Mouse (Mus musculus) layer of hippocampus, postnatal 25 days (tissue): ENCODE measurements at regions not wholly inside any gene's neighbourhood (a gene's known extent, or its start where the extent isn't known, plus 50 kb on each side); places are given as distances from the start of the nearest gene placed in this dataset.

Source experiments
- DNase-seq, 2 experiments: peaks; one replicate each; pipeline ENCODE4 v3.0.0; 2022; ENCODE audit warnings: mixed read lengths in 2 of 2, low spot score in 1 of 2; ENCODE audit errors: extremely low spot score in 1 of 2

DNA sequence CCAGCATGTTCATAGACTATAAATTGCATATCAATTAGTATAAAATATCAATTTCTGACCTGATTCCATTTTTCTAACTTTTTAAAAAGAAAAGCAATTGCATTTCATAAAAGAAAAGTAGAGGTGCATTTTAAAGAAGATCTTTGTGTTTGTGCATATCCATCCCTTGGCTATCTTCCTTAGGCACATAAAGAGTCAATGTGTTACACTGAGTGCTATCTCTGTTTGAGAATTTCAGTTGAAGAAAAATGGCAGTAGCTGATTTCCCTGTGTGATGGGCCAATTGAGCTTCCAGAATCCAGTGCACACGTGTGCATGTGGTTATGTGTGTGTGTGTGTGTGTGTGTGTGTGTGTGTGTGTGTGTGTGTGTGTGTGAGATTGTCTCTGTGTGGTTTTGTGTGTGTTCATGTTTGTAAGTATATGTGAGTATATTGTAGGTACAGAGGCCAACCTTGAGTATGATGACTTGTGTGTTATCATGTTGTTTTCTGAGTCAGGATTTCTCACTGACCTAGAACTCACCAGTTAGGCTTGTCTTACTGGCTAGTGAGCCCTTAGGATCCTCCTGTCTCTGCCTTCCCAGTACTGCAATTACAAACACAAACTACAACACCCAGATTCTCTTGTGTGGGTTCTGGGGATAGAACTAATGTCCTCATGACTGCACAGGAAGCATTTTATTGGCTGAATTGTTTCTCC, 249.6 kb downstream of the Cdk5rap2 start:
- DNase-seq: no peak

DNA sequence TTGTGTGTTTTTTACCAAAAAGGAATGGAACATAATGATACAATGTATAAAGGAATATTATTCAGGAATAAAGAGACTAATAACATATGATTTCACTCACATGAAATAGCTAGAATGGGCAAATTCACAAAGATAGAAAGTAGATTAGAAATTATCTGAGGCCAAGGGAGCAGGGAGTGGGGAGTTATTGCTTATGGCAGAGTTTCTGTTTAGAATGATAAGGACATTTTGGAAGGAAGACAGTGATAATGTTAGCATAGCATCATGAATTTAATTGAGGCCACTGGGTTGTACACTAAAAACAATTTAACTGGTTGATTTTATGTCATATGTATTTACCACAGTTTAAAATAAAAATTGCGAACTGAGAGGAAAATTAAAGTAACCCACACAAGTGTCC, 250.2 kb downstream of the Cdk5rap2 start:
- no peak for DNase-seq

DNA sequence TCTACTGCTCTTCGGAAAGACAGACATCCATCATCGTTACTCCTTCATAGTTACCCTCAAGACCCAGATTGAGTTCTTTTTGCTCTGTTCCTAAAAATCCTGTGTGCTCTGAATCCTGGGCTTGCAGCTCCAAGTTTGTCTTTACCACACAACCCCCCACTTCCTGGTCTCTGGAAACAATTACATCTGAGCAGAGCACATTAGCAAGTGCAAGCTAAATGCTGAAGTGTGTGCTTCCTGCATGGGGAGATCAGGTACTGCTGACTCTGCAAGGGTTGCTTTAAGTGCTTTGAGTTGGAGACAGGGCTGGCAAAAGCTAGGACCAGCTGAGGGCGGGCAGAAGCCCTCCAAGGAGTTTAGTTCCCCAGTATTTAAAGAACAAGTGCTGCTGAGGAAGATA, 257.1 kb downstream of the Cdk5rap2 start:
- DNase-seq: no peak

DNA sequence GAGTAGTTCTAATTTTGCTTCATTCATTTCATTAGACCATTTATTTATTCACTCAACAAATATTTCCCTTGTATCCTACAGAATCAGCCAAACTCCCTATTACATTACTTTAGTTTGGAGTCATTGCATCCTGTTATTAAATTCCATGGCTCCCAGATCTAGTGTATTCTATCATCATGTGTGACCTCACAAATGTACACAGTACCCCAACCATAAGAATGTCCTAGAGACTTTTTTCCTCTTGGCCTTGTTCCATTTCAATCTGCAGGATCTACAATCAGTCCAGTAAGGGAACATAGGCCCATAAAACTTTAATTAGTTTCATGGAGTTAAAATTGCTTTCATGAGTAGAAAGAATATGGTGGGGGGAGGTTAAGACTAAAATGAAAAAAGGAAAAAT, 301.2 kb downstream of the Cdk5rap2 start:
- no peak for DNase-seq

DNA sequence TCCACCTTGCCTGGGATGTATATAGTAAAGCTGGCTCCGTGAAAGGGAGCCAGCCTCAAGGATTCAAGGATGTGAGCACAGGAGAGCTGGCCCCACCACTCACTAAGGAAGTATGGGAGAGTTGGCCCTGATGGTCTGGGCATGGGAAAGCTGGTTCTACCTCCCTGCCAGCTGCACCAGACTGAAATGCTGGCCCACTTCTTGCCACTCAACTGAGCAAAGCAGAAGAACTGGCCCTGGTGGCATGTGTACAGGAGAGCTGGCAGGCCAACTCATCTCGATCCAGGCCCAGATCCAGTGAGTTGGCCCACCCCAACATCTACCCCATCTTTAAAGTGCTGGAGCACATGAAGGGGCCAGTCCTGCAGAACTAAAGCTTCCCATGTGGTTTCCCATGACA, 304.5 kb downstream of the Cdk5rap2 start:
- DNase-seq: no peak

DNA sequence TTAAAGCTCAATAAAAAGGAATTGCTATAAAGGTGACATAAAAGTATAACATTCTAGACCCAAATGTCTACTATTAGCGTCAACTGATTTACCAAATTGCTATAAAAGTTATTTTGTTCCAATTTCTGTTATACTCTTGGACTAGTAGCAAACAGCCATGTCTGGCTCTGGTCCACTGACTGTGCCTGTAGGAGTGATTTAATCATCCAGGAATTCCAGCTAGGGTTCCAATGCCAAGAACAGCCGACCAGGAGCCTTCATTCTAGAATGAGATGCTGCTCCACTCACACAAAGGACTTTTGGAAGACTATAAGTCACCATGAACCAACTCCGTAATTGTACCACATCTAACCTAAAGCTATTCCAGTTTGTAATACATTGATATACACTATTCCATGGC, 312.9 kb downstream of the Cdk5rap2 start:
- no peak for DNase-seq

DNA sequence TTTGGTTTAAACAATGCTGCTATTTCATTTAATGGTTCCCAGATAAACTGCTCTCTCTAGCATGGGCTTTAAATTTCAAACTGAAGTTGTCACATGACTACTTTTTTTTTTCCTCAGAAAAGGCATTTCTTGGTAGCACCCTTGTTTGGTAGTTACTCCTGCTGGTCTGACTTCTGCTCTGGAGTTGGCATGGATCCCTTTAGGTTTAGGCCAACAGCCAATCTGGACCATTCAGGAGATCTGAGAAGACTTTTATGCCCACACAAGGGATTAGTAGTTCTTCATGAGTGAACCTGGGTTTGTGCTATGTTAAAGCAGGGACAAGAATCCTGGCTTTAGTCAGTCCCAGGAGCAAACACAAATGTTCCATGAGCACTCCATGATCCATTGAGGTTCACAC, 332.0 kb downstream of the Cdk5rap2 start:
- no peak for DNase-seq

DNA sequence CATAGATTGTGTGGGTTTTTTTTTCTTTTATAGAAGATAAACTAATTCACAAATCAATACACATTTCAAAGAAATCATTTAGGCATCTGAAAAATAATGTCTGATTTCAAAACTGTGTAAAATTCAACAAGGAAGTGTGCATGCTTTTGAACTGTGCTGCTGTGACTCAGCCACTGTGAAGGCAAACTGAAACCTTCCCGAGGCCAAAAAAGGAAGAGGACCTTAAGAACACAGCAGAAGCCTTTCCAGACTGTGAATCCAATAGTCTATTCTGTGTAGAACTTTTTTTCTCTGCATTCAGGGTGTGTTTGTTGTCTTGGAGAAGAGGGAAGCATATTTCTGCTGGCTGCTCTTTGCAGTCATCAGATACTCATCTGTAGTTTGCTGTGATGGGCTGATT, 347.7 kb downstream of the Cdk5rap2 start:
- DNase-seq: no peak

DNA sequence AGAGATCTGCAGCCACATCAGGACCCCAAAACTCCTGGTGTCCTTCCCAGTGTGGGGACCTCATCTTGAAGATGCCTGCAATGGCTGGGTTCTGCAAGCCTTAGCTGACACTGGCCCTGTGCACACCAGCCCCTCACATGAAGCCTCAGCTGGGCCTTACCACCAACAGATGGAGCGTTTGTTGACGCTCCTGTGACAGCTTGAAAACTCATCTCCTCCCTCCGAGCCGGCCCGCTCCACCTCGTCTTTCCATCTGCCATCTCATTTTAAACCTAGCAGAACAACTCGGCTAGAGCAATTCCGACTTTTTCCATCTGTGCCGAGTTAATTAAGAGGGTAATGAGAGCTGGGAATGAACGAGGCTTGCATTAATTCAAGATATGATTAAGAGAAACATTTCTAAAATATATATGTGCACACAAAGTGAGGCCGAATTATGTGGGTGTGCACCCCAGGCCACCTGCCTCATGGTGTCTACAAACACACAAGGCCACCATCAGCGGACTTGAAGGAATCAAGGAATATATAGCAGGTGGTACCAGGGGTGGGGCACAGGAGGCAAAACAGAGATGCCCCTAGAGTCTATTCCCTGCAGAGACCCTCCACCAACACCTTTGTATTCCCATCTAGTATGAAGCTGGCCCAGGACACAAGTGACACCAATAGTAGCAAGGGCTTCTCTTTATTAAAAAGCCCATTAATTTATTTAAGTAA, 351.3 kb downstream of the Cdk5rap2 start:
- DNase-seq: peak; percentile 40 to 67

DNA sequence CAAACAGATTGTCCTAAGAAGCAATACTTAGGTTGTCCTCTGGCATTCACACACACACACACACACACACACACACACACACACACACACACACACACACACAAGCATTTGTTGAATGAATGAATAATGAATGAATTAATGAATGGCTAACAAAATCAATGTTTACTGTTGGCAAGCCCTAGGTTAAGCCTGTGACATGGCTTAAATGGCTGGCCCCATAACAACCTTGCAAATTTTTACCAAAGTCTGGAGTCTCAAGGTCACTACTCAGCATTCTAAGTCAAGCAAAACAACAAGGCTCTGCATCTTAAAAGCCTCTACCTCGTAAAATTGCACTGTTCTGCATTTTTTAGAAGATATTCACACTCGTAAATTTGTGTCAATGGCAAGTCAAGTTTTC, 357.1 kb downstream of the Cdk5rap2 start:
- DNase-seq: no peak

DNA sequence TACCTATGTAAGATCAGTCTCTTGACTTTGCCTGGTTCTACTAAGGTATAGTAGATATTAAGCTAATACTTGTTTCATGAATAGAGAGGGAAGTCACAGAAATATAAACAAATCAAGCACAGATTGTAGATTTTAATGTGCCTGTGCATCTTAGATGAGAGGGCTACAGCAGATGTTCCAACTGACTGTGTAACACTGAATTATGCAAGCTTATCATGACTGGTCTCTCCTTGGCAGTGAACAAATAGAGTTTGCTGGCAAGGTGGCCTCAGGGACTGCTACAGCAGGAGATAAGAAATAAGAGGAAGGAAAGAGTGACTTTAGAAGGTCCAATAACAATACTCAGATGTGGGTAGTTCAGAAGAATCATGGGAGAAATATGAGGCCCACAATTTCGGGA, 372.0 kb downstream of the Cdk5rap2 start:
- DNase-seq: no peak

DNA sequence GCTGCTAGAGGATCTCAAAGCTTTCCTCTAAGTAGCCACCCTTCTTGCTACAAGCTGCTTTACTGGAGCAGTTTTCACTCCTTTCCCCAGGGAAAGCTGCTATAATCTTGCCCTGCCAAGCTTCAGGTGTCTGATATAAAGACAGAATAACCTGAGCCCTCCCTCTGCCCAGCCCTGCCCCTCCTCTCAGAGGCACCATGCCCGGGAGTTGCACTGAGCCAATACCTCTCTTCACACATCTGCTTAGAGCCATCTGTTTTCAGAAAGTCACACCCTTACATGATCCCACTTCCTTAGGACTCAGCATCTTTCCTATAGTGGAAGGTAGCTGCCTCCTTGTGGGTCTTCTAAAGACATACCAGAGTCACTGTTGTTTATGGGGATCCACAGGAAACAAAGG, 374.3 kb downstream of the Cdk5rap2 start:
- DNase-seq: no peak

DNA sequence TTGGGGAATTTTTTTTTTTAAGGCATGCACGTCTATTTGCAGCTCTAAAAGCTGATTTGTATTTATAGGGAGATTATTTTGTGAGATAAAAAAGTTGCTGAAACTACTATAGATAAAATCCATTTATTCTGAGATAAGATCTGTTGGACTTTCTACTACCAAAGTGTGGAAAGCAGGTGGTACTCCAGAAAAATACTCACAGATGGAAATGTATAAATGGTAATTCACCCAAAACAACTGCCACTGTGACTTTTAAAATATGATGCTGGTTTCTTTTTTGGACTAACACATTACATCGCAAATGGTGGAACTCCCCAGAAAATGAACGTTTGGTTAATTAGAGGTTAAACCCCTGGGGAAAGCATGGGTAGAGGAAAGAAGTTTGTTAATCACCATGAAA, 377.7 kb downstream of the Cdk5rap2 start:
- no peak for DNase-seq

DNA sequence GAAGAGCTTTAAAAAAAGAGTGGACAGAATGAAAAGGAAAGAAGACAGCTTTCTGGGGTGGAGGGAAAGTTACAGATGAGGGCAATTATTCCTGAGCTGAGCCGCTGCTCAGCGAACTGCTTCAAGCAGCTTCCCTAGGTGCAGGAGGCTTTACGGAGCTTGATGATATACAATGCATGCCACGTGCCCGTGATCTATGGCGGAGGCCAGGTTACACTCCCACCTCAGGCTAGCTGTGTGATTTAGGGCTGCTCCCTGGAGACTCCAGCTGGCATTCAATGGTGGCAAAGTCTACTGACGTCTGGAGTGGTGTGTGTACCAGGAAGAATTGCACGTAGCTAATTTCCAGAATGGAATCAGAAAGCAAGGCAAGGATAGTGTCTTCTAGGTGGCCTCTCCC, 383.4 kb downstream of the Cdk5rap2 start:
- no peak for DNase-seq

DNA sequence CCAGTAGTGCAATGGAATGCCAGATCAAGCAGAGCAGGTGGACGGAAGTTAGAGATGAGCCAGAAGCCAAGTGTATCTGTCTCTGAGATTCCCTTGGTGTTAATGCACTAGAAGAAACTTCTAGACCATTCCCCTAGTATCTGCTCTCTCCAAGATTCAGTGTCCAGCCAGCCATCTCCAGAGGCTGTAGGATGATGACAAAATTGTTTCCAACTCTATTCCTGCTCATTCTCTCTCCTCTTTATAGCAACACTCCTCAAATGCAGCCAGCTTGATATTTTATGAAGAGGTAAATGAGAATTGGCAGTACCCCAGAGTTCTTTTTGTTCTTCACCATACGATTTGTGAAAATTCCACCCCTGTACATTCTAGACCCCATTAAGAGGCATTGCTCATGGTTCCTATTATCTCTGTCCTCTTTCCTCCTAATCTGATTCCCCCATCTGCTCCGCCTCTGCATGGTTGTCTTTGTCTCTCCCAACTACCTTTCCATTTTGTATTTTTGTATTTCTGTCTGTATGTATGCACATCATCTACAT, 385.3 kb downstream of the Cdk5rap2 start:
- no peak for DNase-seq

DNA sequence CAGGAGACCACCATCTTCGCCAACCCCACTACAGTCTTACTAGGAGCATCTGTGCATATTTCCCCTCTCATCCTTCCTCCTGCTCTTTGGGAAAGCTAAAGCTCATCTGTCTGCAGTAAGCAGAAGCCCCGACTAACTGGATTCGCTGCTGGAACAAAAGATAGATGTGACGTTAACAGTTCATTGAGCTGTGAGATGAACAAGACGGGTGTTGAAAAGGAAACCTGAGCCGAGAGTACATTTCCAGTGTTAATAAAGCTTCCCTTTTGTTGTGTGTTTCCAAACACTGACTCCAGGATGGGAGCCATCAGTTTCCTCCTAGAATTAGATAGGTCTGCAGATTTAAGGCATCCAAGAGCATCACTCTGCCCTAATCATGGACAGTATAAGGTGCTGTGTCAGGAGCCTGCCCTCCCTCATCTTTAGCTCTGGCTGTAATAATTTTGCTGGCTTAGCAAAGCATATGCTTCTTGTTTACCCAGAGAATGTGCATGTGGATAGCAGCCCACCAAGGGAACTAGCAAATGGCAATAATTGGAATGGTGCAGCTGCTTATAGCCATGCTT, 389.3 kb downstream of the Cdk5rap2 start:
- DNase-seq: no peak

DNA sequence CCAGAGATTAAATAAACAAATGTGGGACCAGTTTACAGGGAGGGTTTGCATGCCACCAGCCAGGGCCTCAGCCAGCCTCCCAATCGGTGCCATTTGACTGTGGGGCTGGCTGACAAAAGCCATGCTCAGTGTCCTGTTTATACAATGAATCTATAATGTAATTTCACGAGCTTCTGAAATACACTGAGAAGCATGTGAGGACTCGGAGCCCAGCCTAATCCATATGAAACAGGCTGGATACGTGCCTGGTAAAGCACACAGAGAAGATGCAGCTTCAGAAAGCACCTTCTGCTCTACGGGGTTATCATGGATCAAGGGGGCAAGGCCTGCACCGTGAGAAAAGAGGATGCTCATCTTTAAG, 398.0 kb downstream of the Cdk5rap2 start:
- no peak for DNase-seq

DNA sequence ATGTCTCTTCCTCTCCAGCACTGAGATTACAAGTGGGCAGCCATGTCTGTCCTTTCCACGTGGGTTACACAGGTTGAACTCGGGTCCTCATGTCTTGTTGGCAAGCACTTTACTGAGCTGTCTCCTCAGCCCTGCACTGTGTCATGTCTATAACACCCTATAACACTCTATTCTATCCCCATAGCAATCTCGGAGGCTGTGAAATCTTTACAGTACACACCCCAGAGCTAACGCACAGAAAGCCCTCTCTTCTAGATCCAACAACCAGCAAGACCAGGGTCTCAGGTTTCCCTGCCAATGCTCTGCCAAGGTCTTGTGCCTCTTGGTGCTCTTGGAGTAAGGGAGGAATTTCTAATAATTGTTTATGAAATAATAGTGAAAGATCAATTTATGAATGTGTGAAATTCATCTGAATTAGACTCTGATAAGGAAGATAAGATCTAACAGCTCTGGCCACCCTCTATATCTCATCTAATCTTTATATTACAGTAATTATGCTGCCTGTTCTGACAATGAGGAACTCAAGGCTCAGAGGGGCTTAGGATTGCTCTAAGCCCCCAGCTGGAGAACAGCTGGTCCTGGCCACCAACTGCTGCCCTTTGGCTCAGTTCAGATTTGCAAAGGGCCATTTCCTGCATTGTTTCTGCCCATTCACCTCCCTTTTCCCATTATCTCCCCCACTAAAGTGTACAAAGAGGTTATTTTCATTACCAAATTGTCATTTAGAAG, 398.6 kb downstream of the Cdk5rap2 start:
- no peak for DNase-seq

DNA sequence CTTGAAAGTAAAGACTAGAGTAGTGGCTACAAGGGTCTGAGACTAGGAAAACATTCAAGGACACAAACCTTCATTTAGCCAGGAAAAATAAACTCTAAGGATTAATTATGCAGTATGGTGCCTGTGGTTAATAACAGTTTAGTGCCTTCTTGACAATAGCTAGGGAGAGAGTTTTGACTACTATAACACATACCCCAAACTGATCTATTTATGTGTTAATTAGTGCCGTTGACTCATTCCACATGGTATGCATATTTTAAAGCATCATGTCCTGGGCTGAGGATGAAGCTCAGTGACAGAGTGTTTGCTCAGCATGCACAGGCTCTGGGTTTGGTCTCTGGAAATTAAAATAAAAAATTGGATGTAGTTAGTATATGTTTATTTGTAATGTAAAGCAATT, 399.8 kb downstream of the Cdk5rap2 start:
- DNase-seq: no peak

DNA sequence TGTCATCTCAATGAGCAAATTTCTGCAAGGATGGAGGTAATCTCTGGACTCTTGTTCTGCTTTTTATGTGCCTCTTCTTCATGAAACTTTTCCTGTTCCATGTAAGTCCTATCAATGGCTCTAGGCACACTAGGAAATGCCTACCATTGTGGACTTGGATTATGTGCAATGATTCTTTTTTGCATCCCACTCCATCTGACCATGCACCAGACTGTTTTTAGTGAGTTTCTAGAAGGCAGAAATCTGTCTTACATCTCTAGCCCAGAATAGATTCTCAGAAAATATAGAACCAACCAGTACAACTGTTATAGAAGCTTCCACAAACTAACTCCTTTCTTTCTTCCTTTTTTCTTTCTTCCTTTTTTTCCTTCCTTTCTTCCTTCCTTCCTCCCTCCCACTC, 405.3 kb downstream of the Cdk5rap2 start:
- DNase-seq: no peak

DNA sequence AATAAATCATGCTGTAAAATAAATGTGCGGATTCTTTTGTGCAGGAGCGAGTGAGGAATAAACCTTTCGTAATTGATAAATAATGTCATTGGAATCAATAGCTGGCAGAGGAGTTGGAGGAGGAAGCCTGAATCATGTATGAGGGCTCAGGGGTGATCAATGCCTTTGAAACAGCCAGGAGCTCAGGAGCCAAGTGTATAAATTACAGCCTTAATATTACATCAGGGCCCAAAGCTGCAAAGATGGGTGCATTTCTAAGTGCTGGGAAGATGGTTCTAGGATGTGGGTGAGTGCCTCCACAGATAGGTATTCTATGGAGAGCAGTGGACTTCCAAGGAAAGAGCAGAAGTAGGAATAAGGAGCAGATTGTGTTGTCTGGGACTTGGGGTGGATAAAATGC, 417.0 kb downstream of the Cdk5rap2 start:
- DNase-seq: no peak
